Mouse (Mus musculus) frontal cortex, postnatal 25 days (tissue): ENCODE data around the gene Slc29a2.

ENCODE experiments used
- DNase-seq, 2 experiments: peaks; one replicate each; pipeline ENCODE4 v3.0.0; 2022; ENCODE audit warnings: low spot score in 2 of 2

The Slc29a2 gene

GRCm38 (mm10) chr19:5058801-5059771 is 35.4 kb downstream of the Slc29a2 start:
- no peak for DNase-seq

- DNase-seq, result no peak
Measured at GRCm38 (mm10) chr19:5060365-5061330, 37.0 kb downstream of the Slc29a2 start.

GRCm38 (mm10) chr19:5062041-5062440 is 38.4 kb downstream of the Slc29a2 start:
- DNase-seq, result no peak

GRCm38 (mm10) chr19:5062446-5062845 is 38.8 kb downstream of the Slc29a2 start:
- no peak for DNase-seq

- DNase-seq, result no peak
Measured at GRCm38 (mm10) chr19:5065104-5065503, 41.4 kb downstream of the Slc29a2 start.

- DNase-seq, result no peak
Measured at GRCm38 (mm10) chr19:5067040-5067799, 43.6 kb downstream of the Slc29a2 start.

GRCm38 (mm10) chr19:5067867-5068569 is 44.4 kb downstream of the Slc29a2 start, which contains the start of gene Cd248:
Gene Cd248 (plus strand): TSS chr19:5068078.
- DNase-seq, result no peak

GRCm38 (mm10) chr19:5068570-5069234 is 45.0 kb downstream of the Slc29a2 start:
- DNase-seq, result no peak

GRCm38 (mm10) chr19:5069486-5069885 is 45.8 kb downstream of the Slc29a2 start:
- DNase-seq, result no peak

GRCm38 (mm10) chr19:5069978-5070377 is 46.3 kb downstream of the Slc29a2 start:
- DNase-seq, result no peak

- no peak for DNase-seq
Measured at GRCm38 (mm10) chr19:5071077-5071476, 47.4 kb downstream of the Slc29a2 start.

GRCm38 (mm10) chr19:5071545-5072369 is 48.1 kb downstream of the Slc29a2 start:
- DNase-seq, result no peak

- no peak for DNase-seq
Measured at GRCm38 (mm10) chr19:5072389-5073019, 48.8 kb downstream of the Slc29a2 start.

- no peak for DNase-seq
Measured at GRCm38 (mm10) chr19:5073028-5073427, 49.4 kb downstream of the Slc29a2 start.

GRCm38 (mm10) chr19:5073518-5073917 is 49.9 kb downstream of the Slc29a2 start:
- DNase-seq, result no peak

- no peak for DNase-seq
Measured at GRCm38 (mm10) chr19:5079279-5079678, 55.6 kb downstream of the Slc29a2 start.
